Mouse (Mus musculus) hindbrain, embryonic 16.5 days (tissue): ENCODE results near the gene Syf2. TPM values are rescaled to one million over a fixed set of nuclear protein-coding genes. Genes with fewer than 3 reads are reported as not detected.

Source experiments
- ATAC-seq: fragments of 200-750 bp; cut with Nextera tagmentation; 2 replicates; pipeline ENCODE4 v1.8.0; 2017; ENCODE audit warnings: moderate TSS enrichment, moderate library complexity
- H3K27ac ChIP-seq: fragments of 300-500 bp; sonication (generic); 2 replicates; pipeline ENCODE4 v1.5.1; 2014; ENCODE audit warnings: low read depth, mild to moderate bottlenecking, control low read depth, low read length, moderate library complexity
- H3K27me3 ChIP-seq: fragments of 300-500 bp; sonication (generic); replicated peaks from 2 replicates; pipeline ENCODE4 v1.6.1; 2014; ENCODE audit warnings: low read length; ENCODE audit not compliant: control insufficient read depth, insufficient read depth
- H3K36me3 ChIP-seq: fragments of 300-500 bp; sonication (generic); 2 replicates; pipeline ENCODE4 v1.6.1; 2014; ENCODE audit warnings: mild to moderate bottlenecking, low read length, moderate library complexity, mixed read lengths; ENCODE audit not compliant: control insufficient read depth, insufficient read depth
- H3K4me1 ChIP-seq: fragments of 300-500 bp; sonication (generic); 2 replicates; pipeline ENCODE4 v1.6.1; 2014; ENCODE audit warnings: low read depth, low read length; ENCODE audit not compliant: control insufficient read depth, insufficient read depth
- H3K4me2 ChIP-seq: fragments of 300-500 bp; sonication (generic); 2 replicates; pipeline ENCODE4 v1.6.1; 2014; ENCODE audit warnings: mild to moderate bottlenecking, low read length, control low read depth, moderate library complexity
- H3K4me3 ChIP-seq: fragments of 300-500 bp; sonication (generic); 2 replicates; pipeline ENCODE4 v1.5.1; 2014; ENCODE audit warnings: mild to moderate bottlenecking, low read length, control low read depth, moderate library complexity
- H3K9ac ChIP-seq: fragments of 300-500 bp; sonication (generic); 2 replicates; pipeline ENCODE4 v1.6.1; 2014; ENCODE audit warnings: low read depth, mild to moderate bottlenecking, control low read depth, low read length, moderate library complexity
- H3K9me3 ChIP-seq: fragments of 300-500 bp; sonication (generic); 2 replicates; pipeline ENCODE4 v1.6.1; 2014; ENCODE audit warnings: mild to moderate bottlenecking, low read length, moderate library complexity; ENCODE audit not compliant: control insufficient read depth
- WGBS: fragments of 180-500 bp; shearing (Covaris S2); extraction: QIAGEN DNeasy Blood & Tissue Kit; methylation state at CpG from one replicate; pipeline ENCODE4 v1.1.7; 2014; 5-methylcytosine and 5-hydroxymethylcytosine counted together
- polyA plus RNA-seq: library from polyadenylated mRNA; unstranded; fragments of >200 nt; fragmentation: Nextera tagmentation; extraction: Ambion mirVana; gene quantifications from 2 replicates; pipeline ENCODE4 v1.2.1, GENCODE M21; 2015

Gene Syf2
- polyA plus RNA-seq, 1 experiment from 2014 or later, result 53.8 TPM

- 0 out of 2 replicates have a peak, but pooled peaks cover 6% of the 10 kb centered on the region for H3K27me3 ChIP-seq
- no peaks in the 10 kb centered on the region for H3K36me3 ChIP-seq
- ATAC-seq, result no peak
- no peak overlapping the region for H3K27ac ChIP-seq
- WGBS, result 83% methylated on average over 2 of the region's 2 CpGs
- H3K9me3 ChIP-seq, result no peaks in the 10 kb centered on the region
- no peak overlapping the region for H3K9ac ChIP-seq
- no peaks in the 10 kb centered on the region; the same call in 1 of the 2 replicates for H3K4me1 ChIP-seq
- H3K4me3 ChIP-seq, result no peak overlapping the region
- H3K4me2 ChIP-seq, result no peak overlapping the region
These were observed 24.5 kb downstream of the Syf2 start for GRCm38 (mm10) chr4:134955196-134955595.

- no peak overlapping the region for H3K4me3 ChIP-seq
- peaks cover 6% of the 10 kb centered on the region; the same call in 1 of the 2 replicates for H3K27me3 ChIP-seq
- H3K9me3 ChIP-seq, result no peaks in the 10 kb centered on the region
- H3K4me2 ChIP-seq, result no peak overlapping the region
- no peaks in the 10 kb centered on the region; the same call in 1 of the 2 replicates for H3K4me1 ChIP-seq
- H3K36me3 ChIP-seq, result no peaks in the 10 kb centered on the region
- 73% methylated on average over 3 of the region's 3 CpGs for WGBS
- no peak overlapping the region for H3K27ac ChIP-seq
- no peak for ATAC-seq
- no peak overlapping the region for H3K9ac ChIP-seq
These were observed 25.1 kb downstream of the Syf2 start for GRCm38 (mm10) chr4:134955845-134956244.

DNA sequence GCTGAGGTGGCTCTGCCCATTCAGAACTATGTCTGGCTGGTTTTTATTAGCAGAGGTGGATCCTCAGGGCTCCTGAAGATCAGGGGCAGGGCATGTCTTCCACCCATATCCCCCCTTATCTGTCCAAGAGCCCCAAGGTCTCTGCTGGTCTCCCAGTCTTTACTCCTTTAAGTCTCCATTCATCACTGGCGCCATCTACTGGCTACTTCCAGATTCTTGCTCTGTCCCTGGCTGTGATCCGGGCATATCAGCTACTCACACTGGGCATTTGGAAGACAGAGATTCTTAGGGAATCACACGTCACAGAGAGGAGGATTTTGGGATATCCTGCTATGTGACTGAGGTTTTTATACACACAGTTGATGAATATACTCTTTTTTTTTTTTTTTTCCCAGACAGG is 25.6 kb downstream of the Syf2 start:
- H3K36me3 ChIP-seq, result no peaks in the 10 kb centered on the region
- H3K4me1 ChIP-seq, result no peaks in the 10 kb centered on the region
- peaks cover 6% of the 10 kb centered on the region; the same call in 1 of the 2 replicates for H3K27me3 ChIP-seq
- H3K4me2 ChIP-seq, result no peak overlapping the region
- H3K27ac ChIP-seq, result no peak overlapping the region
- WGBS, result 19% methylated on average over 3 of the region's 3 CpGs
- no peak overlapping the region for H3K4me3 ChIP-seq
- no peaks in the 10 kb centered on the region for H3K9me3 ChIP-seq
- ATAC-seq, result no peak
- no peak overlapping the region for H3K9ac ChIP-seq

- no peak overlapping the region for H3K9ac ChIP-seq
- 25% methylated on average over 19 of the region's 19 CpGs for WGBS
These were observed 32.5 kb downstream of the Syf2 start for GRCm38 (mm10) chr4:134963021-134963776.

DNA sequence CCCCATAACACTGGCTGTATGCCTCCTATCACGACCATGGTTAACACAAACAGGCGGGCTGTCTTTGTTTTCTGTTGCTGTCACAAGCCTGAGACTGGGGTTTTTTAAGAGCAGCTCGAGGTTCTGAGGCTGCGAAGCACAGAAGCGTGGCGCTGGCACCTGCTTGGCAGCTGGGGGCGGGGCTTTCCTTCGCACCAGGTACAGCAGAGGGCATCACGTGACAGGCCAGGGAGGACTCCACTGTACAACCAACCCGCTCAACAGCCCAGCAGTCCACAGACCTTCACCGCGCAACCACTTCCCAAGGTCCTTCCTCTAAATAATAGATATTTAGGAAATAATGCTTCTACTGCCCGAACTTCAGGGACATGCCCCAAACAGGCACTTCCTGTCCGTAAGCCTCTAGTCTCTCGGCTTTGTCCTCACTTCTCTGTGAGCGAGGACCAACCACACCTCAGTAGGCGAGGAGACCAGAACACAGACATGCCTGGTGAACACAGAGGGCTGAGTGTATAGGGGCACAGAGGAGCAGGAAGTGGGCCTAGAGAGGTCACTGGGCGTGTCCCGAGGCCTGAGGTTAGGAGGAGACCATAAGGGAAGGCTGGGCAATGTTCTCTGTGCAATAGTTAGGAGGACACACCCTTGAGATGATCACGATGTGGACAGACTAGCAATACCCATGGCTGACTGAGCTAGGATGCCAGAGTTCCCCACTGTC is 37.3 kb downstream of the Syf2 start:
- H3K9ac ChIP-seq, result no peak overlapping the region
- no peaks in the 10 kb centered on the region for H3K27me3 ChIP-seq
- H3K4me2 ChIP-seq, result no peak overlapping the region
- WGBS, result 83% methylated on average over 20 of the region's 20 CpGs
- no peaks in the 10 kb centered on the region for H3K4me1 ChIP-seq
- no peak overlapping the region for H3K27ac ChIP-seq
- no peak overlapping the region for H3K4me3 ChIP-seq
- H3K9me3 ChIP-seq, result no peaks in the 10 kb centered on the region
- ATAC-seq, result no peak
- H3K36me3 ChIP-seq, result no peaks in the 10 kb centered on the region

More at GRCm38 (mm10) chr4:134963021-134963776, 32.5 kb downstream of the Syf2 start:
- H3K4me3 ChIP-seq, result no peak overlapping the region
- H3K36me3 ChIP-seq, result no peaks in the 10 kb centered on the region
- H3K9me3 ChIP-seq, result no peaks in the 10 kb centered on the region
- no peak overlapping the region for H3K4me2 ChIP-seq
- H3K27me3 ChIP-seq, result peaks cover 2% of the 10 kb centered on the region; the same call in 1 of the 2 replicates
- ATAC-seq, result no peak
- no peaks in the 10 kb centered on the region for H3K4me1 ChIP-seq
- H3K27ac ChIP-seq, result no peak overlapping the region

DNA sequence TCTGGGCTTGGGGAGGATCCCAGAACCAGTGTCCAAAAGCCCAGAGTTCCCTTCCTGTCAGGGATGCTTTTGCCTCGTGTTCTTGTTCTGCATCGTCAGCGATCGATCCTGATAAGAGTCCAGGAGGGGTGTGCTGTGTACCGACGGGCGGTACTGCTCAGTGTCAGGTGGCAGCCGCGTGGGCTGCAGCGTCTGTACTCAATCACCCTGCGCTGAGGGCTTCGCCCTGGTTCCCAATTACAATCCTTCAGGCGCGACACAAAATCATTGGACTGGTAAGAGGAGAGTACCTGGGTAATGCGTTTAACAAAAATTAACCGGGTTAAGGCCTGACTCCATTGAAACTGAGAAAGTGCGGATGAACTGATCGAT is 37.9 kb downstream of the Syf2 start:
- Histone ChIP-seq H3K27ac (no peak overlapping the region), H3K4me3 (no peak overlapping the region), H3K9ac (no peak overlapping the region), H3K9me3 (no peaks in the 10 kb centered on the region), H3K4me1 (no peaks in the 10 kb centered on the region), H3K27me3 (no peaks in the 10 kb centered on the region), H3K4me2 (no peak overlapping the region), H3K36me3 (no peaks in the 10 kb centered on the region)
- 84% methylated on average over 18 of the region's 18 CpGs for WGBS
- no peak for ATAC-seq

- WGBS, result 27% methylated on average over 14 of the region's 14 CpGs
- H3K9ac ChIP-seq, result no peak overlapping the region
- no peak overlapping the region for H3K4me3 ChIP-seq
These were observed 44.7 kb downstream of the Syf2 start for GRCm38 (mm10) chr4:134975261-134975928.

DNA sequence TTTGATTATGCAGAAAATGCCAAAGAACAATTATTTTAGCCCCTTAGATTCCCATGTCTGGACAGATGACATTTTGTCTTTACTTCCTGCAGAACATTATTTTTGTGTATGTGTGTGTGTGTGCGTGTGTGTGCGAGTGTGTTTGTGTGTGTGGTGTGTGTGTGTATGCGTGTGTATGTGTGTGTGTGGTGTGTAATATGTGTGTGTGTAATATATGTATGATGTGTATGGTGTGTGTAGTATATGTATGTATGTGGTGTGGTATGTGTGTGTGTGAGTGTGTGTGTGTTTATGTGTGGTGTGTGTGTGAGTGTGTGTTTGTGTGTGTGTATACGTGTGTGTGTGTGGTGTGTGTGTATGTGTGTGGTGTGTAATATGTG is 45.2 kb downstream of the Syf2 start:
- H3K27ac ChIP-seq, result no peak overlapping the region
- no peak for ATAC-seq

More at GRCm38 (mm10) chr4:134975261-134975928, 44.7 kb downstream of the Syf2 start:
- H3K9me3 ChIP-seq, result peaks cover 3% of the 10 kb centered on the region; the same call in 1 of the 2 replicates
- no peak overlapping the region for H3K4me2 ChIP-seq
- H3K27ac ChIP-seq, result no peak overlapping the region
- H3K4me1 ChIP-seq, result no peaks in the 10 kb centered on the region
- no peaks in the 10 kb centered on the region for H3K27me3 ChIP-seq
- ATAC-seq, result no peak
- no peaks in the 10 kb centered on the region for H3K36me3 ChIP-seq

GRCm38 (mm10) chr4:134978930-134979329 is 48.2 kb downstream of the Syf2 start:
- H3K36me3 ChIP-seq, result no peaks in the 10 kb centered on the region
- no peak overlapping the region for H3K4me3 ChIP-seq
- peaks cover 3% of the 10 kb centered on the region; the same call in 1 of the 2 replicates for H3K9me3 ChIP-seq
- WGBS, result 69% methylated on average over 8 of the region's 8 CpGs
- no peak overlapping the region for H3K27ac ChIP-seq
- 0 out of 2 replicates have a peak, but pooled peaks cover 2% of the 10 kb centered on the region for H3K4me1 ChIP-seq
- ATAC-seq, result no peak
- H3K27me3 ChIP-seq, result no peaks in the 10 kb centered on the region
- no peak overlapping the region for H3K4me2 ChIP-seq
- H3K9ac ChIP-seq, result no peak overlapping the region

More for the DNA sequence above, 45.2 kb downstream of the Syf2 start:
- WGBS, result 91% methylated on average over 4 of the region's 4 CpGs
- no peaks in the 10 kb centered on the region for H3K36me3 ChIP-seq
- no peak overlapping the region for H3K4me3 ChIP-seq
- H3K9me3 ChIP-seq, result peaks cover 3% of the 10 kb centered on the region; the same call in 1 of the 2 replicates
- no peak overlapping the region for H3K4me2 ChIP-seq
- H3K4me1 ChIP-seq, result no peaks in the 10 kb centered on the region
- H3K9ac ChIP-seq, result no peak overlapping the region
- H3K27me3 ChIP-seq, result no peaks in the 10 kb centered on the region
